Mouse (Mus musculus): ENCODE measurements at regions not wholly inside any gene's neighbourhood (a gene's known extent, or its start where the extent isn't known, plus 50 kb on each side); places are given as distances from the start of the nearest gene placed in this dataset.
"Not testable (repeated sequence)": the region's sequence is repeated elsewhere in the genome, so short reads cannot be mapped to it uniquely, and the experiment has no call there.

DNA sequence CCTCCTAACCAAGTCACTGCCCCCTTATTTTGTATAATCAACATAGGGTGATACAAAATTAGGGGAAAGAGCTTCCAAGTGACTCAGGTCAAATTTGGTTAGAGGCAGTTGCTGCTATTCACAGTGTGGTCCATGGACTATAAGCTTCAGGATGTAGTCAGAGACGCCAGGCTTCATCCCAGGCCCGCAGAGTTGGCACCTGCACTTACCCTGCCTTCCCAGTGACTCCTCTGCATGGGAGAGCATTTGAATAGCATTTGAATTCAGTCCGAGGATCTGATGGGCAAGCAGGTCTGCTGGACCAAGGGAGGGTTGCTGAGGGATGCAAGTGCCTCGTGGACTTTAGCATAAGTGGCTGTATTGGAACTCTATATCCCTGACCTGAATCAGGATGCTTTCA lies 181.8 kb downstream of the 1810013L24Rik start:
- no peak for DNase-seq (ENCODE audit: low spot score in 2 of 2)

DNA sequence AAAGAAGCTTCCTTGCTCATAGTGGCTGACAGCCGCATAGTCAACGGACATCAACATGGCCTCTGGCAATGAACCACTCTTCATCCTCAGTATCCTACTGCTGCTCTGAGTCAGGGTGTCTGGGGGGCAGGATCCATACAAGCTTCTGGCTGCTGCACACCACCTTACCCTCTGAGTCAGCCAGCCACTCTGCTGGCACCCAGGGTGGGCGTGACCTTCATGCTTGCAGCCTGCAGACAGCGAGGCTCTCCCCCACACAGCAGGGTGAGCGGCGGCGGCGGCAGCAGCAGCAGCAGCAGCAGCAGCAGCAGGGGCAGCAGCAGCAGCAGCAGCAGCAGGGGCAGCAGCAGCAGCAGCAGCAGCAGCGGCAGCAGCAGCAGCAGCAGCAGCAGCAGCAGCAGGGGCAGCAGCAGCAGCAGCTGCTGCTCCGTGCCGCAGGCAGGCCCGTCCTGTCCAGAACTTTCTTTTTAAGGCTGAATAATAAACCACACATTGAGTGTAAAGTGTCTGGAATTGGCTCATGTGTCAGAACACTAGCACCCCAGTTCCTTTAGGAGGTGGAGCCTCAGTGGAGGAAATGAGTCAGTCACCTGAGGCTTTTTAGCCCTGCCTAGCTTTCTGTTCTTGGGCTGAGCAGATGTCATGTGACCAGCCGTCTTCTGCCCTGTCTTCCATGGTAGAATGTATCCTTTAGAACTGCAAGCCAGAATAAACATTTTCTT lies 186.3 kb downstream of the 1810013L24Rik start:
- no peak for DNase-seq (ENCODE audit: low spot score in 2 of 2)

DNA sequence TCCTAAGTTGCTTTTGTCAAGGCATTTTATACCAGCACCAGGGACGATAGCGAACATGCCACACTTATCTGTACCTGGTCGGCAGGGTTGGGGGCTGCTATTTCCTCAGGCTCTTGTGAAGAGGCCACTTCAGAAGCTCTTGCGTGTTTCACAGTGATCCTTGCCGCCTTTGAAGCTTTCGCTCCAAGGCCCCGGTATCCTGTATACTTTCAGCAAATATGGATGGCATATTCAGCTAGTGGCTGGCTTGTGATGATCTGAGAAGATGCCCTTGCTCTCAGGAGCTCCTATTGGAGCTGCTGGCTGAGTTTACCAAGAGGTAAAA lies 186.8 kb downstream of the 1810013L24Rik start:
- DNase-seq (ENCODE audit: low spot score in 2 of 2), result no peak

- DNase-seq (ENCODE audit: low spot score in 2 of 2), result peak in 1 of 2 experiments; percentile 42
These were observed 200.8 kb downstream of the 1810013L24Rik start for GRCm38 (mm10) chr16:9030717-9031116.

DNA sequence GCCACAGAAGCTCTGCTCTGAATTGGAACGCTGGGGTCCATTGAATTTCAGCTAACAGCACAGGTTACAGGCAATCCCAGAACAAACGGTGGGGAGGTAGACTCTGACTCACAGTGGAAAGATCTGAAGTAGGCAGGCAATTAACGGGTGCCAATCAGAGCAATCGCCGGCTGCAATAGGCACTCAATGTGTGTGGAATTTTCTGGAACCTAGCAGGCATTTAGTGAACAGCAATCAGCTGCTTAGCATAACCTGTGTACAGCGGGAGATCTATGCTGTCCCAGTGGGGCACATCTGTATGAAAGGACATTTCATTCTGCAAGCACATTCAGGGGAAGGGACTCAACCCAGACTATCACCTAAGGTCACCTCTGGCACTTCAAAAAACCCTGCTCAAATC lies 213.4 kb downstream of the 1810013L24Rik start:
- no peak for DNase-seq (ENCODE audit: low spot score in 2 of 2)

GRCm38 (mm10) chr16:9046864-9047263 lies 217.0 kb downstream of the 1810013L24Rik start:
- DNase-seq (ENCODE audit: low spot score in 2 of 2), result no peak

GRCm38 (mm10) chr16:9054415-9054814 lies 224.5 kb downstream of the 1810013L24Rik start:
- DNase-seq (ENCODE audit: low spot score in 2 of 2), result no peak

DNA sequence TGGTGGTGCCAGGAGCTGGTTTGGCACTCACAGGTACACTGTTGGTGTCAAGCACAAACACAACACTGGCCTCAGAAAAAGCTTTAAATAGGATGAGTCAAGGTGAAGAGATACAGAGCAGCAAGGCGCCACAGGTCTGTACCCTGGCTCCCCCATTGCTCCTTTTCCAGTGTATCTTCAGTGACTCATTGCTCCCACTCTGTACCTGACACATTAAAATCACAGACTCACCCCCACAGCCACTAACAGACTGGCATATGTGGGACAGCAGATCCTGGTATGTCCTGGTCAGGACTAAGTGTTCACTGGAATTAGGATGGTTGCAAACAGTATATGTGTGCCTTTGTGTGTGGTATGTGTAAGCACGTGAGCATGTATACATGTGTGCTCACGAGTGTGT lies 226.5 kb downstream of the 1810013L24Rik start:
- DNase-seq (ENCODE audit: low spot score in 2 of 2), result no peak

DNA sequence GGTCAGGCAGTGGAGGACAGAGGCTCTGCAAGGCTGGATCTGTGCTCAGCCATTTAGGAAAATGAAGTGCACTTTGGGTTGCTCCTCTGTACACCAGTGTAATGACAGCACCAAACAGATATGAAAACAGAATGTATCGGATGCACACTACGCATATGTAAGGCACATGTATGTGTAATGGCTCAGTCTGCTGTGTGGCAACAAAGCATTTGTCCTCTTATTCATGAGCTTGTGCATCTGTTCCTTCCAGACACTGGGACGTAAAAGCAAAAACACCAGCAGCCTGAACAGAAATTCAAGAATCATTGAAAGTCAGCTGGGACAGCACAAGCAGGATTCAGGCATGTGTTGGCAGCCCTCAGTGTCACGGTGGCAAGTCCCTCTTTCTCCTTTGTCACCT lies 241.6 kb downstream of the 1810013L24Rik start:
- peak in 1 of 2 experiments; percentile 43 for DNase-seq (ENCODE audit: low spot score in 2 of 2)

GRCm38 (mm10) chr16:9071956-9072355 lies 242.1 kb downstream of the 1810013L24Rik start:
- not testable (repeated sequence) for DNase-seq (ENCODE audit: low spot score in 2 of 2)

DNA sequence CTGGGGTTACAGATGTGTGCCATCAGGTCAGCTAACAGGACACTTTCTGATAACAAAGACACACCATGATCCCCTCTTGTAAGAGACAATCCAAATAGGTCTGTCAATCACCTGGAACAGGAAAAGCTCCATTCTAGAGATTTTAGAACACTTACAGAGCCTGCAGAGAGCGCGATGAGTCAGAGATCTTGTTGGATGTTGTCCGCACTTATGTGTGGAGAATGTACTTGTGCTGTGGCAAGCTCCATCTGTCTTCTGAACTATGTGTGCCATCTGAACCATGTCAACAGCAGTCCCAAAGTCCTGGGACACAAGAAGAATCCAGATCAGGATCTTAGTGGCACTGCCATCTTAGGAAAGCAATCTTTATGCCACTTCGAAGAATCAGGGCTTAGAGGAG lies 244.4 kb downstream of the 1810013L24Rik start:
- no peak for DNase-seq (ENCODE audit: low spot score in 2 of 2)

DNA sequence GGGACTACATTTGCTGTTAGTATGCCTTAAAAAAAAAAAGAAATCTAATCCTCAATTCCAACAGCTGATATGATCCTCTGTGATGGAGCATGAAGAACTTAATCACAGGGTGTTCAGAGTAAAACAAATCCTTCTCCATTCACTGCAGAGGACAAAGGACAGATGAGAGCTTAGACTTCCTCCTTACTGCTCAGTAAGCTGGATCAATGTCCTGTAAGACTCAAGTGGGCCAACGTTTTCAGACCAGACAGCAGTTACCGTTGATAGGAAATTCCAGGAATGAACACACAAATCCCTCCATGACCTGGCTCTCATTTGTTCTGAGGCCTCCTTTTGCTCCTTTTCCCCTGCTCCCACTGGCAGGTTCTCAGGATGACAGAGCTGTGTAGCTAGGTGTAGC lies 247.6 kb downstream of the 1810013L24Rik start:
- no peak for DNase-seq (ENCODE audit: low spot score in 2 of 2)

DNA sequence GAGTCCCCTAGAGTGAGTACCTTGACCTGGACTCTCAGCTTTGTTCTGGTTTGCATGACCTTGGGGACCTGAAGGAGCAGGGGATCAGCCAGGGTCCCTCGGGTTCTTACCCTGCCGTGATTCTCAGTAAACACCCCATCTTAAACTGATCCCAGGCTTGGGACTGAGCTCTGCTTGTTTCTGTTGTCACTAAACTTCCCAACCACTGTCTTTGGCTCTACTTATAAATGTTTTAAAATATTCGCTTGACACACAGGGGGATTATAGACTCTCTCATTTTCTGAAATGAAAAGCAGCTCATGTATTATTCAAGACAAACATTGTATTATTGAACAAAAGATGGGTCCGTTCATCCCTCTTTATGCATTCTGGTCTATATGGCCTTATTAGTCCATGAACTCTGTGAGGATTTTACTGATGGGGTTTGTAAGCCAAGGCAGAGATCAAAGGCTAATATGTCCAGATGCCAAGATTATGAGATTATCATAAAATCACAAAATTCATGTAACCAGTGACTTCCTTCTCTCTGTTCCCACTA lies 248.6 kb downstream of the 1810013L24Rik start:
- no peak for DNase-seq (ENCODE audit: low spot score in 2 of 2)

DNA sequence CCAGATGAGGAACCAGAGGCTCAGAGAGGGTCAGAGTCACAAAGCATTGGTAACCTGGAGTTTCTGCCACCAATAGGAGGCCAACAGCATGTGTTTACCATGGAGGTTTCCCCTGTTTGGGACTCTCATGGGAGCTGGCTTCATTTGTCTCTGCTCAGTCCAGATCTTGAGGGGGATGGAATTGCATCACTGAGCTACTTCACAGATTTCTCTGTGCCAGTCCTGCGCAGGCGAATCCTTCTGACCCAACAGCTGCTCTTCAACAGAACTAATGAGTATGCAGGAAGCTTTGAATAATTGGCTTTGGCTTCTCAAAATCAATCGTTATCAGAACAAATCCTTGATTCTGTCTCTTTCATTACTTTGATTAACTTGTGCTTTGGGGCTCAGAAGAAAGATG lies 253.1 kb downstream of the 1810013L24Rik start:
- peak; percentile 54 to 75 for DNase-seq (ENCODE audit: low spot score in 2 of 2)

DNA sequence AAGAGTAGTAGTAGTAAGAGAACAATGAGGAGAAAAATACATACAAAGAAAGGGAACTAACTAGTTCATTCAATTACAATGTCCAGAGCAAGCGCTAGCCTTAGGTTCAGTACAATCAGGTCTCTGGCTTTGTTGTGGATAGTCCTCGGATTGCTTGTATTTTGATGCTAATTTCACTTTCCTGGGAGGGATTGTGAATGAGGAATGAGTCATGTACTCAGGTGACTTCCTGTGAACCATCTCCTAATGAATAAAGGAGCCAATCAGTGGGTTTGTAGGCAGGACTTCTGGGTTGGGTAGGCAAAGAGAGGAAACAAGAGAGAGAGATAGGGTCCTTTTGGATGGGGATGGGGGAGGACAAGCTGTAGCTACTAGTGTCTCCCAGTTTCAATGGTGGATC lies 253.8 kb downstream of the 1810013L24Rik start:
- DNase-seq (ENCODE audit: low spot score in 2 of 2), result no peak

- DNase-seq (ENCODE audit: low spot score in 2 of 2), result no peak
These were observed 254.7 kb downstream of the 1810013L24Rik start for GRCm38 (mm10) chr16:9084581-9084980.

- DNase-seq (ENCODE audit: low spot score in 2 of 2), result peak; percentile 33 to 64
These were observed 255.2 kb downstream of the 1810013L24Rik start for GRCm38 (mm10) chr16:9085133-9085532.

DNA sequence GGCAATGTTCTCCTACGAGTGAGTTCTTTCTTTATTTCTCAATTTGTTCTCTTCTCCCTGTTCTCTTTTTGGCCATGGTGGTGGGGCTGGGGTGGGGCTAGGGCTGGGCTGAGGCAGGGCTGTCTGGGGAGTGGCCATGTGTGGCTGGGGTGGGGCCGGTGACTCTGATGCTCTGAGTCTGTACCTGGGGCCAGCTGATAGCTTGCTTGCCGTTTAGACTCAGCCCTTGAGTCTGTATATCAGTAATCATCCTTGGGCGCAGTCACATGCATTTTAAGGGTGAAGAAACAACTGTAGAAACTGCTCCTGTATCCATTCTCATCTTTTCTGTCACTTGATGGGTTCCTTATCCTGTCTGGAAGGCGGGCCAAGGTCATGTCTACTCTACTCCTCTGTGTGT lies 256.1 kb downstream of the 1810013L24Rik start:
- no peak for DNase-seq (ENCODE audit: low spot score in 2 of 2)

GRCm38 (mm10) chr16:9091790-9092189 lies 261.9 kb downstream of the 1810013L24Rik start:
- no peak for DNase-seq (ENCODE audit: low spot score in 2 of 2)

DNA sequence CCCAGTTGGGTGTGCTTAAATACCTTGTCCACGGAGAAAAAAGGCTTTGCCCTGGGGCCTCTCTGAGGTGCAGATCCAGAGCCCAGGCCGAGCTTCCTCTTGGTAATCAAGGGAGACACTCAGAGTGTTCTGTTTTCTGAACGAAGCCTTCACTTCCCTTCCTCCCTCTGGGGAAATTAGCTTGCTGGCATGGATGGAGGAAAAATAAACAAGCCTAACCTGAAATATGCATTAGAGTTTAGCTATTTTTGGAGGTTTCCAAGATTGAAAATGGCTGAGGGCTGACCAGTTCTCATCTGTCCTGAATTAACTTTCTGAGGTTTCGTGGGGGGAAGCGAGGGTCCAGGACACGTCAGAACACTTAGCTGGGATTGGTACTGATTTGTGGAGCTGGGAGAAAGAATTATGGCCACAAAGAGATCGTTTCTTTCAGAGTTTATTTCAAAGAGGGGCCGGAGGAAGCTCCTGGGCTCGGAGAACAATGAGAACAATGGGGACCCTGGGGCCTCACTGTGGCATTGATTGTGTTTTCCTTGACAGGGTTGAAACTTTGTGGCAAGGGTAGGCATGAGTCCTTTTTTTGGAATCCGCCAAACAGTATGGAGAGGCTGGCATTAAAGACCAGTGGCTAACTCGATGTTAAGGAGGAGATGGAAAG lies 262.4 kb downstream of the 1810013L24Rik start:
- DNase-seq (ENCODE audit: low spot score in 2 of 2), result no peak

DNA sequence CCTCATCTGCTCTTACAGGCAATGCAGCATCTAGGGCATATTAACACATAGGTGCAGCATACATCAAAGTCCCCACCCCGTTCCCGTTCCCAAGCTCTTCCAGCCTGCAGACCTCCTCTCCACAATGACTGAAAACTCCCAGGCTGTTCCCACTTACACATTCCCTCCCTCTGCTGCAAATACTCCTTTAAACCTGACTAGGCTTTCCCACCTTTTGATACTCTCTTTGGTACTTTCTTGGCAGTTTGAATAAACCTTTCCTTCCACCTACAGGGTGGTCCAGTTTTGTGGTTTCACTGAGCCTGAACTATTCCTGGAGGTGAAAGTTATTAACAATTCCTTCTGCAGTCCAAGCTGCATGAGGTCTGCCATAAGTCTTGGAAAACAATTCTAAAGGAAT lies 263.7 kb downstream of the 1810013L24Rik start:
- no peak for DNase-seq (ENCODE audit: low spot score in 2 of 2)

GRCm38 (mm10) chr16:9094201-9094600 lies 264.3 kb downstream of the 1810013L24Rik start:
- DNase-seq (ENCODE audit: low spot score in 2 of 2), result no peak

DNA sequence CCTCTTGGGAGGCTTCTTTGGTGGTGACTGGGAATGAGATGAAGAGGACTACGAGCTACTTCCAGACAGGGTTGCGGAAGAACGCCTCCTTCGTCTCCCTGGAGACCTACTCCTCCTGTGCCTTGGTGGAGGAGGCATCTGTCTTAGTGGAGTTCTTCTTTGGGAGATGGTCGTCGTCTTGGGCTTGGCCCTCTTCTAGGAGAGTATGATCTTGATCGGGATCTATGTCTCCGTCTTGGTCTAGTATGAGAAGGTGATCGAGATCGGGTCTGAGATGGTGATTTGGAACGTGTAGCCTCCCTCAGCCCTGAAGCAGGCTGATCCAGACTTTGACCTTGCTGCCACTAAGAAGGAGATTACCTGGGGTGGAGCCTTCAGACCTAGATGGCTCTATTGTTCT lies 276.3 kb downstream of the 1810013L24Rik start:
- DNase-seq (ENCODE audit: low spot score in 2 of 2), result no peak
